Mouse (Mus musculus) brain, embryonic 18.5 days (tissue): Measurements from ENCODE around the gene 5031439G07Rik.
A peak's percentile ranks its signal among the peaks of the same experiment; 100 is the strongest.
"Not testable (repeated sequence)": the region's sequence is repeated elsewhere in the genome, so short reads cannot be mapped to it uniquely, and the experiment has no call there.

Source experiments
- DNase-seq: peaks from one replicate; pipeline ENCODE4 v3.0.0-alpha.2; 2012; ENCODE audit warnings: low read depth, low spot score

Gene 5031439G07Rik

DNA sequence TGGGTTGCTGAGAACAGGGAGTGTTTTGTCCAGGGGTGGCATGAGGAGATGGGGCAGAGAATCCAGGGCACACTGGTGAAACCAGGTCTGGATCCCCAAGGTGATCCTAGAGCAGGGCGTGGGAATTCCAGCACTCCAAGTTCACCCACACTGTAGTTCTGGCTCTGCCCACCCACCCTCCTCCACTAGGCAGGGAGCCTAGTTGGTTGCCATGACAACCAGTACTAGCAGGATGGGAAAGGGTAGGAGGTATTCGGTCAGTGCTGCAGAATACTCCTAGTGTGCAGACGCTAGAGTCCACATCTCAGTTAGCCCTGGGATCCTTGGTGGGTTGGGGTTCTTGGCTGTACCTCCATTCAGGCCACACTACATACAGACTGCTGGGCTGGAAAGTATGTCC, 30.5 kb downstream of the 5031439G07Rik start:
- DNase-seq, result peak; percentile 56

DNA sequence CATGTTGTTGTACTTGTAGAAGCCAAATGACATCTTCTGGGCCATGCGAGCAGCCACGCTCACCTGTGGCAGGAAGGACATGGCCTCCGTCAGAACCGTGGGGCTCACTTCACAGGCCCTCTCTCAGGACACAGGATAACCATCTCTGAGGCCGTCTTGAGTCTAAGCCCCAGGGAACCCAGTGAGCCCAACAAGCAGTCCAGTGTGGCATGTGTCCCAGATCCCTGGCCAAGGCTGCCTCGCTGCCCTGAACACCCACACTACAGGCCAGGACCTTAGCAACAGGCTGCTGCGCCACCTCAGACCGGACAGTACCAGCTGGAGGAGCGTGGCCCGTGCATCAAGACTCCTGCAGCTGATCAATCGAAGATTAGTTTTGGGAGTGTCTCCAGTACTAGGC, 35.1 kb downstream of the 5031439G07Rik start:
- DNase-seq, result no peak

GRCm38 (mm10) chr15:84950053-84950452, 38.3 kb downstream of the 5031439G07Rik start:
- DNase-seq, result no peak

- DNase-seq, result no peak
Measured at GRCm38 (mm10) chr15:84948990-84949389, 39.4 kb downstream of the 5031439G07Rik start.

- no peak for DNase-seq
Measured at GRCm38 (mm10) chr15:84944319-84944718, 44.0 kb downstream of the 5031439G07Rik start.

GRCm38 (mm10) chr15:84942647-84943285, 45.6 kb downstream of the 5031439G07Rik start:
- DNase-seq, result no peak

DNA sequence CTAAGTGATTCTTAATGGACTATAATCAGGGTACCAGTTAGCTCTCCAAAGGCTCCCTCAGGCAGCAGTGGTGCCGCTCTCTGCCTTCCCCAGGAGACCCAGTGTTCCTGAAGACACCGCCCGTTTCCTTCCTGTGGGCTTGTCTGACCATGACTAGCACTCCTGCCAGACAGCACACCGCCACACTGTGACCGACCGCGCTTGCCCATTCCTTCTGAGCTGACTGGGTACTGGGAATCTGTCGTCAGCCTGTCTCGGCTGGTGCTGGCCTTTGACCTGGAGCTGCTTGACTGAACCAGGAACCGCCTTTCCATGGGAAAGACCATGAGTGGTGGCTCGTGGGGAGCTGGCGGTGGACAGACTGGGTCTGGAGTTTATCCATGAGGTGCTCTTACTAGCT, 48.2 kb downstream of the 5031439G07Rik start:
- no peak for DNase-seq

DNA sequence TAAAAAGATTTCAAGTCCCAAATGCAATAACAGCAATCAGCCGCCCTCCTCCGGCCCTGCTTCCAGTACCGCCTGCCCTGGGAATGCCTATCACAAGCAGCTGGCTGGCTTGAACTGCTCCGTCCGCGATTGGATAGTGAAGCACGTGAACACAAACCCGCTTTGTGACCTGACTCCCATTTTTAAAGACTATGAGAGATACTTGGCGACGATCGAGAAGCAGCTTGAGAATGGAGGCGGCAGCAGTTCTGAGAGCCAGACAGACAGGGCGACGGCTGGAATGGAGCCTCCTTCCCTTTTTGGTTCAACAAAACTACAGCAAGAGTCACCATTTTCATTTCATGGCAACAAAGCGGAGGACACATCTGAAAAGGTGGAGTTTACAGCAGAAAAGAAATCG, 53.5 kb downstream of the 5031439G07Rik start:
- no peak for DNase-seq

DNA sequence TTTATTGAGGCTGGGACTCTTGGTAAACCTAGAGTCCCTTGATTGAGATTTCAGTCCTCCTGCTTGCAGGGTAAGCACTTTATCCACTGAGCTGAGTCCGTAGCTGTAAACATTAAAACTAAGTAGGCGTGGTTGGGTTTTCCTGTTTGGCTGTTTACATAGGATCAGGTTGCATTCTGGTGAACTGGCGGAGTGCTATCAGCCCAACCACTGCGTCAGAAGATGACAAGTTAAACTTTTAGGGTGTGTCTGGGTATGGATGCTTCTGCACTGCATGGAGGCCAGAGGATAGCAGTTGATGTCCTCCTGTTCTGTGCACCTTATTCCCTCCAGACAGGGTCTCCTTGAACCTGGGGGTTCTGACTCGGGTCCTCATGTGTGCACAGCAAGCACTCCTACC, 56.0 kb downstream of the 5031439G07Rik start:
- DNase-seq, result no peak

DNA sequence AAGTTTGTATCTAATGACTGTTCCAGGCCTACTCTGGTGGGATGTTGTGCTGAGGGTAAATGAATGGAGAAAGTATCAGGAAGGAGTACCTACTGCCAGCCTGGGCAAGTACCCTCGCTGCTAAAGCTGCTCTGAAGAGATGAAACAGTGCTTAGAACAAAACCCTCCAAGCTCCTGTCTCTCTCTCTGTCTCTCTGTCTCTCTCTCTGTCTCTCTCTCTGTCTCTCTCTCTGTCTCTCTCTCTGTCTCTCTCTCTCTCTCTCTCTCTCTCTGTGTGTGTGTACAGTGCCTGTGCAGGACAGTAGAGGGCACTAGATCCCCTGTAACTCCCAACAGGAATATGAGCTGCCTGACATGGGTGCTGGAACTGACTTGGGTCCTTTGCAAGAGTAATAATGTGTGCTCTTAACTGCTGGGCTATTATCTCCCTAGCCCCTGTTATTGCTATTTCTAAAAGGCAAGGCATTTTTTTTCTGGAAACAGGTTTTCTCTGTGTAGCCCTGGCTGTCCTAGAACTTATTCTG, 62.8 kb downstream of the 5031439G07Rik start:
- no peak for DNase-seq

- no peak for DNase-seq
Measured at GRCm38 (mm10) chr15:84924781-84925315, 63.5 kb downstream of the 5031439G07Rik start.

- no peak for DNase-seq
Measured at GRCm38 (mm10) chr15:84923508-84924181, 64.7 kb downstream of the 5031439G07Rik start.

GRCm38 (mm10) chr15:84922884-84923507, 65.4 kb downstream of the 5031439G07Rik start, which contains the start of gene Nup50:
Nup50 (plus strand) TSS chr15:84923411.
- peak; percentile 97 for DNase-seq

DNA sequence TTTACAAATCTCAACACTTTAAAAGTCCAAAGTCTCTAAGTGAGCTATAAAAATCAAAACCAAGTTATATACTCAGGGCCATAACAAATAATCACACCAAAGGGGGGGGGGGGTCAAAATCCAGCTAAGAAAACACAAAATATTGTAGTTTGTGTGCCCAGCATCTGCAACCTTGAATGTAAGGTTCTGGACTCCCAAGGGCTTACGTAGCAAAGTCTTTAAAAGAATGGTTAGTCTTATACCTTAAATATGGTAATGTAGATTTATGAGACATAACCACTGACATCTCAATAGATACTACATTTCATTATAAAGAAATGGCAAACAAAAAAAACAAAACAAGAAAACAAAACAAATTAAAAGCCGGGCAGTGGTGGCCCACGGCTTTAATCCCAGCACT, 68.4 kb downstream of the 5031439G07Rik start, which contains the start of gene Gm29666:
TSS of gene Gm29666 (minus strand) at position 101 of the 400 bp plus-strand sequence.
- no peak for DNase-seq

DNA sequence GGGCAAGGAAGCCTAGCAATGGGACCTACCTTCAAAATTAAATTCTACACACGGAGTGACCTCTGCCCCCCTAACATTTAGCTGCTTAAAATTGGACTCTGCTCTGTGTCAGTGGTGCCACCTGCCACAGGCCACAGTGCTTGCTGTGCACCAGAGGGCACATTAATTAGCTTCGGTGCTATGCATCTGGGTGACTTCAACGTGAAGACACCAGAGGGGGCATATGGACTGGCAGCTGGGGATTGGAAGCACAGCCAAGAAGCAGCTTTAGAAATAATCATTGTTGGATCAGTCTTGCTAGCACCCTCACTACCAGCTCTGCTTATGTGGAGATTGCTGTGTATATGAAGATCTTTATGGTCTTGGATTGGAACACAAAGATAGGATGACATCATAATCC, 75.2 kb downstream of the 5031439G07Rik start:
- no peak for DNase-seq

GRCm38 (mm10) chr15:84903843-84904385, 84.4 kb downstream of the 5031439G07Rik start:
- DNase-seq, result no peak

GRCm38 (mm10) chr15:84898077-84898476, 90.3 kb downstream of the 5031439G07Rik start:
- DNase-seq, result no peak

- DNase-seq, result no peak
Measured at GRCm38 (mm10) chr15:84896664-84897063, 91.7 kb downstream of the 5031439G07Rik start.

DNA sequence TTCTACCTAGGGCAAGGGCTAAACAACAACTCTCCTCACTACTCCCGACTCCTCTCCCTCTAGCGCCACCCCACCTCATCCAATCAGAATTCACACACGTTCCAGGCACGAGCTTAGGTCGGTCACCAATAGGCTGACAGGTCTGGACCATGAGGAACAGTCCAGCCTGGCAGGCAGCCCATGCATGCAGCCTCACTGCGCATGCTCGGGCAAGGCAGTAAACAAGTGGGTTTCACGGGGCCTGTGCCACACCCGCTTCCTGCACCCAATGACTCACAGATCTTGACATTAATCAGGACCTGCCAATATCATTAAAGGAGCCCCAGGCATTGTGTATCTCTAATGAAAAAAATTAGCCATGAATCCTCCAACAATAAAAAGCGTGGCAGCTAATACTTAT, 92.1 kb downstream of the 5031439G07Rik start:
- not testable (repeated sequence) for DNase-seq
